Mouse (Mus musculus) gastrocnemius, postnatal 4 days (tissue): ENCODE data around the gene Cpox. TPM values are rescaled to one million over a fixed set of nuclear protein-coding genes. Genes with fewer than 3 reads are reported as not detected.

Experiments
- DNase-seq, 2 experiments: peaks; one replicate each; pipeline ENCODE4 v3.0.0; 2021 to 2022; ENCODE audit warnings: low spot score in 2 of 2, mixed read lengths in 2 of 2
- microRNA-seq: library from miRNA; unstranded; fragments of <30 nt; microRNA quantifications from one replicate; pipeline ENCODE4 v1.2.0, GENCODE M21; 2021
- total RNA-seq, 2 experiments: library from RNA; stranded (reverse); gene quantifications; 2 replicates each; pipeline ENCODE4 v1.2.3; 2021

The Cpox gene
- total RNA-seq, 2 experiments from 2014 or later, result 10.5 to 13.0 TPM

GRCm38 (mm10) chr16:58738800-58739199 lies 68.7 kb downstream of the Cpox start:
- no peak for DNase-seq

- no peak for DNase-seq
Measured at GRCm38 (mm10) chr16:58740751-58741150, 70.7 kb downstream of the Cpox start.

GRCm38 (mm10) chr16:58746715-58747114 lies 76.6 kb downstream of the Cpox start:
- DNase-seq, result no peak

- DNase-seq, result no peak
Measured at GRCm38 (mm10) chr16:58751314-58751713, 81.2 kb downstream of the Cpox start.

- DNase-seq, result no peak
Measured at GRCm38 (mm10) chr16:58756191-58756590, 86.1 kb downstream of the Cpox start.

- no peak for DNase-seq
Measured at GRCm38 (mm10) chr16:58763076-58763475, 93.0 kb downstream of the Cpox start, which contains the start of gene Olfr172. Gene Olfr172, minus strand, starts transcription at chr16:58763176.

Small RNAs within 50 kb of the gene (microRNA-seq; reads per million reads assigned to microRNA genes)
- gene Gm27564, result not detected

Other genes starting within 250 kb of the Cpox start
- gene St3gal6, start 146.0 kb upstream of the Cpox start, total RNA-seq, result 10 to 100 TPM; 33.4 to 42.6 TPM
- not detected for gene Gm813, start 53.3 kb upstream of the Cpox start, total RNA-seq
- not detected for gene E330017A01Rik, start 31.6 kb upstream of the Cpox start, total RNA-seq
- gene Gpr15, start 48.8 kb downstream of the Cpox start, total RNA-seq, result not detected
- gene Cldnd1, start 57.6 kb downstream of the Cpox start, total RNA-seq, result 10 to 100 TPM; 57.2 to 61.9 TPM
- not detected for gene Olfr172, start 92.9 kb downstream of the Cpox start, total RNA-seq
- gene Olfr173, start 130.0 kb downstream of the Cpox start, total RNA-seq, result not detected
- gene Olfr175-ps1, start 156.5 kb downstream of the Cpox start, total RNA-seq, result not detected
- not detected for gene Olfr177, start 204.5 kb downstream of the Cpox start, total RNA-seq
- gene Olfr178, start 221.8 kb downstream of the Cpox start, total RNA-seq, result not detected